In the genomic region with DNA sequence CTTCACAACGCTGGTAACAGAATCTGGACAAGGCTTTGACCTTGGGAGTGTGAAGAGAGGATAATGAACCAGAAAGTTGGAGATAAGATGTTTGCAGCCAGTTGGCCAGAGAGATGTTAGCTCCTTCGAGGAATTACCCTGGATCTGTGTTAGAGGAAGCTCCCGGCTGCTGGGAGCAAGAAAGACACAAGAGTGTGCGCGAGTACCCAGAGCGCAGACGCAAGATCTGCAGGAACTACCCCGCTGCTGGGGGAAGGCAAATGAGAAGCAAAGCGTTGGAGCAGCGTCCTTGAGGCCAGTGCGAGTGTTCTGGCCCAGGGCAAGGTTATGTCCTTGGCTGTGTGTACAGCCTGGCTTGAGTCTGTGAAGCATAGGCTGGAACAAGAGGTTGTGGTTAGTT, we compare ENCODE assay signal across 25 mouse cellular contexts. TPM values are rescaled to one million over a fixed set of nuclear protein-coding genes. Genes with fewer than 3 reads are reported as not detected.
DNase-seq lines count a peak whose midpoint lies in the region.
"Had no signal": no experiment of that assay in that cellular context is flagged by ENCODE, and none has a peak within 500 bp of the region (broad histone marks: within the 10 kb centered on the region; RNA-seq: fewer than 3 reads in every experiment).

No protein-coding gene starts in this region.

- no peaks in the 10 kb centered on the region for H3K27me3 ChIP-seq in heart, embryonic 10.5 days (ENCODE audit: insufficient read depth, poor library complexity, severe bottlenecking)
- H3K27me3 ChIP-seq: limb, embryonic 13.5 days; liver, embryonic 13.5 days; midbrain, embryonic 12.5 days had no signal

- H3K4me3 ChIP-seq in heart, embryonic 10.5 days: no peak overlapping the region
- H3K4me3 ChIP-seq: forebrain, embryonic 13.5 days; hindbrain, embryonic 13.5 days; limb, embryonic 13.5 days; liver, embryonic 13.5 days; midbrain, embryonic 12.5 days had no signal

- peak overlapping the region; percentile 73; the same call in 1 of the 2 replicates for H3K27ac ChIP-seq in heart, embryonic 10.5 days
- H3K27ac ChIP-seq: forebrain, embryonic 13.5 days; hindbrain, embryonic 13.5 days; limb, embryonic 13.5 days; liver, embryonic 13.5 days; midbrain, embryonic 12.5 days had no signal

- no peak for DNase-seq in heart, embryonic 10.5 days (ENCODE audit: low spot score)
- no peak for DNase-seq in heart, postnatal 10 days
- peak; percentile 39 for DNase-seq in ES-CJ7 (ENCODE audit: low read depth, low spot score)
- DNase-seq in adrenal gland, adult 8-10 months: peak; percentile 72
- peak; percentile 59 for DNase-seq in testis, postnatal 10 days (ENCODE audit: low spot score)
- no peak for DNase-seq in urinary bladder, postnatal 36 days (ENCODE audit: low spot score in 2 of 2)
- DNase-seq in urinary bladder, adult 2 months (ENCODE audit: low spot score): no peak
- DNase-seq: cerebellum, adult 8-10 months; gastrocnemius, postnatal 36 days; kidney, adult 18-20 months; kidney, postnatal 4 days; layer of hippocampus, adult 9-11 months; liver, embryonic 13.5 days; lung, adult 2 months; right cerebral cortex, adult 18-20 months; right cerebral cortex, postnatal 4 days had no signal

- H3K36me3 ChIP-seq in heart, embryonic 10.5 days: no peaks in the 10 kb centered on the region
- H3K36me3 ChIP-seq: hindbrain, embryonic 13.5 days; limb, embryonic 13.5 days; liver, embryonic 13.5 days; midbrain, embryonic 12.5 days had no signal

- peaks cover 25% of the 10 kb centered on the region for H3K4me1 ChIP-seq in heart, embryonic 10.5 days
- H3K4me1 ChIP-seq: liver, embryonic 13.5 days had no signal

- WGBS in heart, embryonic 10.5 days: 54% methylated on average over 11 of the region's 11 CpGs

- intact Hi-C loops in heart, postnatal 10 days (cut with DNase I): no loop called here

- no peaks in the 10 kb centered on the region for H3K9me3 ChIP-seq in heart, embryonic 10.5 days
- H3K9me3 ChIP-seq: forebrain, embryonic 13.5 days; hindbrain, embryonic 13.5 days; limb, embryonic 13.5 days; liver, embryonic 13.5 days; midbrain, embryonic 12.5 days had no signal

RNA-seq across cellular contexts. Expression of a gene that starts 13.1 kb away (rescaled TPM):
- polyA plus RNA-seq in heart, embryonic 10.5 days (2016; fragmentation: Nextera tagmentation; extraction: Ambion mirVana): 4.3 and 6.2 TPM in 2 replicates
- 1 to 10 TPM; 7.0 to 7.1 TPM for total RNA-seq in heart, postnatal 10 days (2021)
- 100 to 1,000 TPM; 130 to 186 (median 164) TPM for total RNA-seq in adrenal gland, adult 8-10 months (2022)
- 9.5 and 9.8 TPM in 2 replicates for polyA plus RNA-seq in urinary bladder, adult 2 months (2012; rRNA removed)

RNA-seq across cellular contexts. Expression of a gene that starts 45.0 kb away (rescaled TPM):
- polyA plus RNA-seq in heart, embryonic 10.5 days (2016; fragmentation: Nextera tagmentation; extraction: Ambion mirVana): 0.55 and 0.58 TPM in 2 replicates
- total RNA-seq in heart, postnatal 10 days (2021): not detected
- total RNA-seq in adrenal gland, adult 8-10 months (2022): under 1 TPM in 2 of 4 experiments, not detected in 2; 0.22 to 0.23 TPM
- not detected in 2 replicates for polyA plus RNA-seq in urinary bladder, adult 2 months (2012; rRNA removed)
- total RNA-seq: gastrocnemius, postnatal 36 days; heart, postnatal 25 days; left cerebral cortex, adult 18-20 months; left cerebral cortex, postnatal 25 days; megakaryocyte, adult 5-6 weeks had no signal
- polyA plus RNA-seq: brain, embryonic 14.5 days had no signal

Comparison
In these comparisons a context has a peak if more than half of its experiments do, and no peak if none do; other contexts are left out.
1. DNase-seq: peak in ES-CJ7 (single experiment), adrenal gland, adult 8-10 months (single experiment) and testis, postnatal 10 days (single experiment); none in heart, embryonic 10.5 days (single experiment), heart, postnatal 10 days (0 of 2), urinary bladder, postnatal 36 days (0 of 2) and urinary bladder, adult 2 months (single experiment).
2. RNA of a gene that starts 13.1 kb away (total RNA-seq): 130 to 186 TPM in adrenal gland, adult 8-10 months; 7.0 to 7.1 TPM in heart, postnatal 10 days; every median in the first group is over 10 times any median in the second.